Mouse (Mus musculus) layer of hippocampus, postnatal 14 days (tissue): Measurements from ENCODE around the gene Napa. TPM values are rescaled to one million over a fixed set of nuclear protein-coding genes. Genes with fewer than 3 reads are reported as not detected.

Experiments used
- DNase-seq, 2 experiments: peaks; one replicate each; pipeline ENCODE4 v3.0.0; 2021 to 2022; ENCODE audit warnings: low spot score in 2 of 2, mixed read lengths in 1 of 2
- total RNA-seq, 2 experiments: library from RNA; stranded (reverse); gene quantifications; 2 replicates each; pipeline ENCODE4 v1.2.3; 2021

The Napa gene
- total RNA-seq, 2 experiments from 2014 or later, result 240 to 259 TPM

GRCm38 (mm10) chr7:16087587-16087986 lies 10.7 kb upstream of the Napa start:
- DNase-seq, result no peak

- no peak for DNase-seq
These were observed 3.7 kb upstream of the Napa start for GRCm38 (mm10) chr7:16094592-16094991.

GRCm38 (mm10) chr7:16099901-16100300 lies 1.6 kb downstream of the Napa start:
- no peak for DNase-seq

- DNase-seq, result no peak
These were observed 2.8 kb downstream of the Napa start for GRCm38 (mm10) chr7:16101081-16101480.

- DNase-seq, result no peak
These were observed 3.6 kb downstream of the Napa start for GRCm38 (mm10) chr7:16101726-16102475.

- no peak for DNase-seq
These were observed 4.5 kb downstream of the Napa start for GRCm38 (mm10) chr7:16102686-16103226.

- DNase-seq, result peak; percentile 55 to 69
These were observed 5.5 kb downstream of the Napa start for GRCm38 (mm10) chr7:16103760-16104159.

GRCm38 (mm10) chr7:16104611-16105388 lies 6.5 kb downstream of the Napa start:
- no peak for DNase-seq

- peak in 1 of 2 experiments; percentile 70 for DNase-seq
These were observed 10.8 kb downstream of the Napa start for GRCm38 (mm10) chr7:16108886-16109542.

- no peak for DNase-seq
These were observed 11.9 kb downstream of the Napa start for GRCm38 (mm10) chr7:16110158-16110557.

GRCm38 (mm10) chr7:16111284-16112090 lies 13.2 kb downstream of the Napa start:
- DNase-seq, result no peak

GRCm38 (mm10) chr7:16116418-16116817 lies 18.2 kb downstream of the Napa start:
- DNase-seq, result no peak

- no peak for DNase-seq
These were observed 18.8 kb downstream of the Napa start for GRCm38 (mm10) chr7:16117100-16117499.

GRCm38 (mm10) chr7:16119569-16120261 lies 21.5 kb downstream of the Napa start, which contains the start of gene Kptn:
Gene Kptn (plus strand): TSS chr7:16119895.
- peak; percentile 94 to 97 for DNase-seq

GRCm38 (mm10) chr7:16120262-16120600 lies 22.0 kb downstream of the Napa start:
- no peak for DNase-seq

GRCm38 (mm10) chr7:16125829-16126228 lies 27.6 kb downstream of the Napa start:
- DNase-seq, result no peak

- DNase-seq, result no peak
These were observed 30.1 kb downstream of the Napa start for GRCm38 (mm10) chr7:16128344-16128743.

- no peak for DNase-seq
These were observed 30.6 kb downstream of the Napa start for GRCm38 (mm10) chr7:16128899-16129298.

- peak; percentile 85 to 92 for DNase-seq
These were observed 31.2 kb downstream of the Napa start, which contains the start of gene Slc8a2 for GRCm38 (mm10) chr7:16129421-16129845. Gene Slc8a2 (plus strand): TSS chr7:16129826.
